Mouse (Mus musculus) embryonic facial prominence, embryonic 15.5 days (tissue): ENCODE measurements around the gene Wdr91. TPM values are rescaled to one million over a fixed set of nuclear protein-coding genes. Genes with fewer than 3 reads are reported as not detected.
A peak's percentile ranks its signal among the peaks of the same experiment; 100 is the strongest.

Experiments used
- ATAC-seq: fragments of 200-750 bp; cut with Nextera tagmentation; 2 replicates; pipeline ENCODE4 v1.8.0; 2017; ENCODE audit warnings: low read depth, moderate TSS enrichment; ENCODE audit not compliant: insufficient number of reproducible peaks, low FRiP score, low TSS enrichment
- H3K27ac ChIP-seq: fragments of 300-500 bp; sonication (generic); replicated peaks from 2 replicates; pipeline ENCODE4 v1.5.1; 2015; ENCODE audit warnings: mild to moderate bottlenecking, inconsistent platforms
- H3K27me3 ChIP-seq: fragments of 300-500 bp; sonication (generic); 2 replicates; pipeline ENCODE4 v1.6.1; 2015; ENCODE audit warnings: inconsistent platforms
- H3K36me3 ChIP-seq: fragments of 300-500 bp; sonication (generic); 2 replicates; pipeline ENCODE4 v1.6.1; 2015; ENCODE audit warnings: mild to moderate bottlenecking, inconsistent platforms
- H3K4me1 ChIP-seq: fragments of 300-500 bp; sonication (generic); 2 replicates; pipeline ENCODE4 v1.6.1; 2015; ENCODE audit warnings: inconsistent platforms
- H3K4me2 ChIP-seq: fragments of 300-500 bp; sonication (generic); replicated peaks from 2 replicates; pipeline ENCODE4 v1.6.1; 2015; ENCODE audit warnings: mild to moderate bottlenecking, inconsistent platforms
- H3K4me3 ChIP-seq: fragments of 300-500 bp; sonication (generic); replicated peaks from 2 replicates; pipeline ENCODE4 v1.5.1; 2015; ENCODE audit warnings: mild to moderate bottlenecking, inconsistent platforms
- H3K9ac ChIP-seq: fragments of 300-500 bp; sonication (generic); 2 replicates; pipeline ENCODE4 v1.6.1; 2015; ENCODE audit warnings: inconsistent platforms
- H3K9me3 ChIP-seq: fragments of 300-500 bp; sonication (generic); replicated peaks from 2 replicates; pipeline ENCODE4 v1.6.1; 2016; ENCODE audit warnings: inconsistent platforms
- WGBS: fragments of 180-500 bp; shearing (Covaris S2); methylation state at CpG from one replicate; pipeline ENCODE4 v1.1.7; 2015; 5-methylcytosine and 5-hydroxymethylcytosine counted together
- polyA plus RNA-seq: library from polyadenylated mRNA; unstranded; fragments of >200 nt; fragmentation: Nextera tagmentation; extraction: Ambion mirVana; gene quantifications from 2 replicates; pipeline ENCODE4 v1.2.1, GENCODE M21; 2015

Gene Wdr91
- polyA plus RNA-seq, 1 experiment from 2014 or later: 12.0 TPM

- Histone ChIP-seq H3K4me2 (no peak overlapping the region), H3K4me1 (no peaks in the 10 kb centered on the region), H3K27ac (no peak overlapping the region), H3K36me3 (peaks cover 77% of the 10 kb centered on the region), H3K4me3 (no peak overlapping the region), H3K9me3 (no peaks in the 10 kb centered on the region), H3K9ac (no peak overlapping the region), H3K27me3 (no peaks in the 10 kb centered on the region)
- ATAC-seq: no peak
- 58% methylated on average over 9 of the region's 9 CpGs for WGBS
These were observed 8.7 kb downstream of the Wdr91 start for GRCm38 (mm10) chr6:34901911-34902444.

- H3K9me3 ChIP-seq: no peaks in the 10 kb centered on the region
- no peak for ATAC-seq
- H3K4me2 ChIP-seq: no peak overlapping the region
- H3K27me3 ChIP-seq: no peaks in the 10 kb centered on the region
- no peak overlapping the region for H3K9ac ChIP-seq
- H3K4me1 ChIP-seq: no peaks in the 10 kb centered on the region
- peaks cover 67% of the 10 kb centered on the region for H3K36me3 ChIP-seq
- H3K27ac ChIP-seq: no peak overlapping the region
- WGBS: 80% methylated on average over 2 of the region's 2 CpGs
- H3K4me3 ChIP-seq: no peak overlapping the region
These were observed 9.7 kb downstream of the Wdr91 start for GRCm38 (mm10) chr6:34900990-34901389.

- no peak for ATAC-seq
These were observed 11.5 kb downstream of the Wdr91 start for GRCm38 (mm10) chr6:34899127-34899526.

GRCm38 (mm10) chr6:34896168-34896780 lies 14.4 kb downstream of the Wdr91 start:
- no peak overlapping the region for H3K4me2 ChIP-seq
- no peaks in the 10 kb centered on the region for H3K4me1 ChIP-seq
- no peak for ATAC-seq
- H3K4me3 ChIP-seq: no peak overlapping the region
- H3K36me3 ChIP-seq: peaks cover 69% of the 10 kb centered on the region
- 61% methylated on average over 16 of the region's 16 CpGs for WGBS
- no peaks in the 10 kb centered on the region for H3K9me3 ChIP-seq
- H3K27ac ChIP-seq: no peak overlapping the region
- H3K9ac ChIP-seq: no peak overlapping the region
- no peaks in the 10 kb centered on the region for H3K27me3 ChIP-seq

More at GRCm38 (mm10) chr6:34899127-34899526, 11.5 kb downstream of the Wdr91 start:
- Histone ChIP-seq H3K4me2 (no peak overlapping the region), H3K9ac (no peak overlapping the region), H3K4me1 (no peaks in the 10 kb centered on the region), H3K9me3 (no peaks in the 10 kb centered on the region), H3K27me3 (no peaks in the 10 kb centered on the region), H3K27ac (no peak overlapping the region), H3K4me3 (no peak overlapping the region), H3K36me3 (peaks cover 66% of the 10 kb centered on the region)
- 88% methylated on average over 2 of the region's 2 CpGs for WGBS

GRCm38 (mm10) chr6:34895569-34895968 lies 15.1 kb downstream of the Wdr91 start:
- Histone ChIP-seq H3K9ac (no peak overlapping the region), H3K4me1 (no peaks in the 10 kb centered on the region), H3K27me3 (no peaks in the 10 kb centered on the region), H3K4me2 (no peak overlapping the region), H3K9me3 (no peaks in the 10 kb centered on the region), H3K27ac (no peak overlapping the region), H3K4me3 (no peak overlapping the region), H3K36me3 (peaks cover 69% of the 10 kb centered on the region)
- 80% methylated on average over 7 of the region's 7 CpGs for WGBS
- ATAC-seq: 0 out of 2 replicates have a peak, but pooled peaks have one; percentile 9

GRCm38 (mm10) chr6:34889185-34889584 lies 21.5 kb downstream of the Wdr91 start:
- Histone ChIP-seq H3K27ac (no peak overlapping the region), H3K4me2 (no peak overlapping the region), H3K36me3 (peaks cover 64% of the 10 kb centered on the region), H3K4me3 (no peak overlapping the region), H3K27me3 (no peaks in the 10 kb centered on the region), H3K9me3 (no peaks in the 10 kb centered on the region), H3K9ac (no peak overlapping the region), H3K4me1 (peaks cover 13% of the 10 kb centered on the region; the same call in 1 of the 2 replicates)
- ATAC-seq: no peak
- 65% methylated on average over 4 of the region's 4 CpGs for WGBS

- Histone ChIP-seq H3K36me3 (peaks cover 55% of the 10 kb centered on the region), H3K4me2 (no peak overlapping the region), H3K27ac (peak overlapping the region; percentile 22; the same call in 1 of the 2 replicates), H3K9me3 (no peaks in the 10 kb centered on the region), H3K4me1 (peaks cover 13% of the 10 kb centered on the region; the same call in 1 of the 2 replicates), H3K9ac (no peak overlapping the region), H3K4me3 (no peak overlapping the region), H3K27me3 (no peaks in the 10 kb centered on the region)
- 47% methylated on average over 6 of the region's 6 CpGs for WGBS
- ATAC-seq: peak; percentile 52; the same call in 1 of the 2 replicates
These were observed 23.4 kb downstream of the Wdr91 start for GRCm38 (mm10) chr6:34887131-34887850.

GRCm38 (mm10) chr6:34884724-34885123 lies 26.0 kb downstream of the Wdr91 start:
- Histone ChIP-seq H3K4me2 (no peak overlapping the region), H3K27ac (no peak overlapping the region), H3K9ac (no peak overlapping the region), H3K27me3 (no peaks in the 10 kb centered on the region), H3K36me3 (peaks cover 45% of the 10 kb centered on the region), H3K4me3 (no peak overlapping the region), H3K9me3 (no peaks in the 10 kb centered on the region), H3K4me1 (peaks cover 13% of the 10 kb centered on the region; the same call in 1 of the 2 replicates)
- 81% methylated on average over 7 of the region's 7 CpGs for WGBS
- ATAC-seq: no peak

GRCm38 (mm10) chr6:34879911-34880475 lies 30.7 kb downstream of the Wdr91 start:
- Histone ChIP-seq H3K4me3 (no peak overlapping the region), H3K27ac (no peak overlapping the region), H3K9me3 (no peaks in the 10 kb centered on the region), H3K9ac (no peak overlapping the region), H3K4me1 (peaks cover 38% of the 10 kb centered on the region), H3K36me3 (peaks cover 28% of the 10 kb centered on the region), H3K27me3 (no peaks in the 10 kb centered on the region), H3K4me2 (no peak overlapping the region)
- no peak for ATAC-seq
- 55% methylated on average over 6 of the region's 6 CpGs for WGBS

GRCm38 (mm10) chr6:34879101-34879740 lies 31.5 kb downstream of the Wdr91 start:
- ATAC-seq: no peak
- H3K4me3 ChIP-seq: no peak overlapping the region
- peaks cover 20% of the 10 kb centered on the region for H3K36me3 ChIP-seq
- H3K9me3 ChIP-seq: no peaks in the 10 kb centered on the region
- no peak overlapping the region for H3K4me2 ChIP-seq
- 71% methylated on average over 16 of the region's 16 CpGs for WGBS
- H3K9ac ChIP-seq: no peak overlapping the region
- H3K27me3 ChIP-seq: no peaks in the 10 kb centered on the region
- peaks cover 45% of the 10 kb centered on the region for H3K4me1 ChIP-seq
- no peak overlapping the region; the same call in 1 of the 2 replicates for H3K27ac ChIP-seq
